Mouse (Mus musculus) CH12.LX (cell line): ENCODE data around the gene Pan3. TPM values are rescaled to one million over a fixed set of nuclear protein-coding genes. Genes with fewer than 3 reads are reported as not detected.

Source experiments
- DNase-seq: peaks from one replicate; pipeline ENCODE4 v3.0.0-alpha.2; 2013; ENCODE audit errors: extremely low read depth
- H3K27ac ChIP-seq: 2 replicates; pipeline ENCODE4 v1.5.1; 2012; ENCODE audit warnings: low read depth, mild to moderate bottlenecking, control low read depth, moderate library complexity; ENCODE audit not compliant: insufficient read depth
- H3K27me3 ChIP-seq: replicated peaks from 2 replicates; pipeline ENCODE3; 2012; ENCODE audit warnings: inconsistent platforms
- H3K36me3 ChIP-seq, 2 experiments: replicated peaks in 1 of 2; 2 replicates each; pipeline versions ENCODE3 to v1.6.1; 2012; ENCODE audit warnings: inconsistent platforms in 1 of 2, low read length in 1 of 2, mild to moderate bottlenecking in 1 of 2, mixed read lengths in 1 of 2, moderate library complexity in 1 of 2; ENCODE audit not compliant: control insufficient read depth in 1 of 2, insufficient read depth in 1 of 2
- H3K4me1 ChIP-seq, 2 experiments: 2 replicates each; pipeline ENCODE4 v1.6.1; 2012; ENCODE audit warnings: inconsistent platforms in 1 of 2, moderate library complexity in 1 of 2; ENCODE audit not compliant: insufficient read depth in 2 of 2, control insufficient read depth in 1 of 2
- H3K4me2 ChIP-seq: 2 replicates; pipeline ENCODE4 v1.6.1; 2012; ENCODE audit warnings: low read depth, mild to moderate bottlenecking, control low read depth; ENCODE audit not compliant: poor library complexity, insufficient read depth, severe bottlenecking
- H3K4me3 ChIP-seq, 3 experiments: fragments of 150-350 bp in 1 of 3; sonication (generic) in 1 of 3; replicated peaks in 1 of 3; 2 replicates each; pipeline versions ENCODE3 to v1.5.1; 2011 to 2012; ENCODE audit warnings: low read depth in 2 of 3, low read length in 2 of 3, mild to moderate bottlenecking in 2 of 3, moderate library complexity in 2 of 3, control low read depth in 1 of 3, improper control_type of control experiment in 1 of 3, inconsistent platforms in 1 of 3, mixed read lengths in 1 of 3; ENCODE audit not compliant: poor library complexity in 1 of 3
- H3K79me2 ChIP-seq: replicated peaks from 2 replicates; pipeline ENCODE4 v1.6.1; 2012; ENCODE audit warnings: mild to moderate bottlenecking, moderate library complexity; ENCODE audit not compliant: control insufficient read depth, poor library complexity, insufficient read depth, severe bottlenecking; ENCODE audit errors: extremely low read depth
- H3K9ac ChIP-seq: 2 replicates; pipeline ENCODE4 v1.6.1; 2012; ENCODE audit warnings: low read depth, mild to moderate bottlenecking, control low read depth, moderate library complexity; ENCODE audit not compliant: insufficient read depth
- H3K9me3 ChIP-seq: replicated peaks from 2 replicates; pipeline ENCODE3; 2012; ENCODE audit warnings: low read length, inconsistent platforms, mixed read lengths
- CHD2 ChIP-seq: IDR thresholded peaks from 2 replicates; pipeline ENCODE4 v1.6.1; 2011; ENCODE audit warnings: low read length, improper control_type of control experiment
- E2F4 ChIP-seq: IDR thresholded peaks from 2 replicates; pipeline ENCODE4 v1.6.1; 2011; ENCODE audit warnings: low read depth, low read length, improper control_type of control experiment; ENCODE audit not compliant: insufficient replicate concordance
- ELF1 ChIP-seq: IDR thresholded peaks from 2 replicates; pipeline ENCODE4 v1.6.1; 2014; ENCODE audit warnings: low read depth, mild to moderate bottlenecking, inconsistent platforms, low read length, improper control_type of control experiment
- EP300 ChIP-seq: IDR thresholded peaks from 2 replicates; pipeline ENCODE4 v1.6.1; 2011; ENCODE audit warnings: low read length, improper control_type of control experiment
- GABPA ChIP-seq: IDR thresholded peaks from 2 replicates; pipeline ENCODE4 v1.6.1; 2012; ENCODE audit warnings: low read depth, low read length, improper control_type of control experiment, inconsistent platforms; ENCODE audit not compliant: insufficient replicate concordance
- HCFC1 ChIP-seq: IDR thresholded peaks from 2 replicates; pipeline ENCODE4 v1.6.1; 2012; ENCODE audit warnings: low read depth, mild to moderate bottlenecking, inconsistent platforms, low read length, improper control_type of control experiment
- JUND ChIP-seq: conservative IDR thresholded peaks from 2 replicates; pipeline ENCODE4 v1.6.1; 2011; ENCODE audit warnings: low read depth, low read length, improper control_type of control experiment
- KAT2A ChIP-seq: IDR thresholded peaks from 2 replicates; pipeline ENCODE4 v1.6.1; 2012; ENCODE audit warnings: low read length, improper control_type of control experiment, inconsistent platforms; ENCODE audit not compliant: insufficient replicate concordance
- MAFK ChIP-seq: IDR thresholded peaks from 2 replicates; pipeline ENCODE4 v1.6.1; 2011; ENCODE audit warnings: low read length, improper control_type of control experiment; ENCODE audit not compliant: insufficient replicate concordance
- MAZ ChIP-seq: IDR thresholded peaks from 2 replicates; pipeline ENCODE4 v1.6.1; 2012; ENCODE audit warnings: low read depth, mild to moderate bottlenecking, inconsistent platforms, low read length, improper control_type of control experiment, moderate library complexity
- MEF2A ChIP-seq: IDR thresholded peaks from 2 replicates; pipeline ENCODE4 v1.6.1; 2014; ENCODE audit warnings: low read depth, mild to moderate bottlenecking, inconsistent platforms, low read length, improper control_type of control experiment, borderline replicate concordance
- MYC ChIP-seq: IDR thresholded peaks from 2 replicates; pipeline ENCODE4 v1.6.1; 2011; ENCODE audit warnings: low read depth, mild to moderate bottlenecking, improper control_type of control experiment, low read length
- NRF1 ChIP-seq: IDR thresholded peaks from 2 replicates; pipeline ENCODE4 v1.6.1; 2014; ENCODE audit warnings: low read depth, mild to moderate bottlenecking, inconsistent platforms, low read length, improper control_type of control experiment, moderate library complexity
- POLR2A ChIP-seq: IDR thresholded peaks from 2 replicates; pipeline ENCODE4 v1.6.1; 2011; ENCODE audit warnings: low read depth, mild to moderate bottlenecking, improper control_type of control experiment, low read length
- POLR2AphosphoS2 ChIP-seq: IDR thresholded peaks from 2 replicates; pipeline ENCODE4 v1.6.1; 2011; ENCODE audit warnings: low read depth, low read length, improper control_type of control experiment
- RCOR1 ChIP-seq: conservative IDR thresholded peaks from 2 replicates; pipeline ENCODE4 v1.6.1; 2012; ENCODE audit warnings: low read depth, mild to moderate bottlenecking, inconsistent platforms, low read length, improper control_type of control experiment
- TBP ChIP-seq: conservative IDR thresholded peaks from 2 replicates; pipeline ENCODE4 v1.6.1; 2011; ENCODE audit warnings: low read depth, low read length, improper control_type of control experiment
- TCF12 ChIP-seq: IDR thresholded peaks from 2 replicates; pipeline ENCODE4 v1.6.1; 2014; ENCODE audit warnings: low read depth, mild to moderate bottlenecking, inconsistent platforms, low read length, improper control_type of control experiment
- UBTF ChIP-seq: IDR thresholded peaks from 2 replicates; pipeline ENCODE4 v1.6.1; 2012; ENCODE audit warnings: low read depth, mild to moderate bottlenecking, inconsistent platforms, low read length, improper control_type of control experiment, moderate library complexity
- USF1 ChIP-seq: IDR thresholded peaks from 2 replicates; pipeline ENCODE4 v1.6.1; 2014; ENCODE audit warnings: low read depth, mild to moderate bottlenecking, inconsistent platforms, low read length, improper control_type of control experiment
- USF2 ChIP-seq: conservative IDR thresholded peaks from 2 replicates; pipeline ENCODE4 v1.6.1; 2011; ENCODE audit warnings: low read depth, low read length, improper control_type of control experiment
- ZC3H11A ChIP-seq: IDR thresholded peaks from 2 replicates; pipeline ENCODE4 v1.6.1; 2012; ENCODE audit warnings: low read depth, mild to moderate bottlenecking, inconsistent platforms, low read length, improper control_type of control experiment
- ZMIZ1 ChIP-seq: IDR thresholded peaks from 2 replicates; pipeline ENCODE4 v1.6.1; 2012; ENCODE audit warnings: low read depth, mild to moderate bottlenecking, inconsistent platforms, low read length, improper control_type of control experiment
- ZNF384 ChIP-seq: IDR thresholded peaks from 2 replicates; pipeline ENCODE4 v1.6.1; 2012; ENCODE audit warnings: low read depth, low read length, improper control_type of control experiment, inconsistent platforms
- dilution Hi-C: fragments of 300-500 bp; cut with MboI; formaldehyde crosslinking; loops from 2 replicates; pipeline ENCODE4 v1.14.3; 2020; ENCODE audit warnings: low sequenced_read_pairs; ENCODE audit not compliant: extremely low pct_unique_long_range_greater_than_20kb, extremely low pct_ligation_motif_present
- in situ Hi-C: fragments of 300-500 bp; cut with MboI; formaldehyde crosslinking; loops from 3 replicates; pipeline ENCODE4 v1.14.3; 2019; ENCODE audit warnings: low sequenced_read_pairs, low pct_ligation_motif_present, low pct_unique_long_range_greater_than_20kb, mixed read lengths
- polyA plus RNA-seq: library from polyadenylated mRNA; unstranded; fragments of >175 nt; gene quantifications from 2 replicates; pipeline ENCODE4 v1.2.1, GENCODE M21; 2012; ENCODE audit warnings: low read depth; ENCODE audit not compliant: insufficient read length
- total RNA-seq, 2 experiments: library from RNA; depleted of rRNA; stranded (reverse); fragments of 300-350 nt in 1 of 2; fragments of >200 nt in 1 of 2; gene quantifications; 2 replicates each; pipeline ENCODE4 v1.2.3; 2012 to 2014

The Pan3 gene
- total and polyA plus RNA-seq, 3 experiments = 37.6 to 43.5 (median 40.2) TPM

DNA sequence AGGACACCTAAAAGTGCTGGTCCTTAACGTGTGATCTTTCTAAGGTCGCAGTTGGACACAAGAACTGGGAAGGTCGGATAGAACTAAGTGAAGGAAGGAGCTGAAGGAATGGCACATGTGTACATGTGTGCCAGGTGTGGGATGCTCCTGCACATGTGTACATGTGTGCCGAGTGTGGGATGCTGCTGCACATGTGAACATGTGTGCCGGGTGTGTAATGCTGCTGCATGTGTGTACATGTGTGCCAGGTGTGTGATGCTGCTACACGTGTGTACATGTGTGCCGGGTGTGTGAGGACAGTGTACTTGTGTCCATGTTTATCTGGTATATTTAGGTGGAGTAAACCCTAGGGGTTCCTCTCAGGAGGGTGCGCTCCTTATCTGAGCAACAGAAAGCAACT is 3.0 kb downstream of the Pan3 start:
- DNase-seq = no peak
- Histone ChIP-seq H3K9me3 (no peaks in the 10 kb centered on the region), H3K27ac (no peak overlapping the region), H3K4me3 (peak overlapping the region in 1 of 3 experiments; percentile 25), H3K4me1 (peaks cover 9 to 49% of the 10 kb centered on the region in 2 experiments), H3K27me3 (no peaks in the 10 kb centered on the region), H3K79me2 (peaks cover 73% of the 10 kb centered on the region), H3K9ac (no peak overlapping the region), H3K4me2 (no peak overlapping the region), H3K36me3 (peaks cover 7 to 48% of the 10 kb centered on the region in 2 experiments)
- TF ChIP-seq POLR2AphosphoS2 (no peak), E2F4 (no peak), NRF1 (no peak), JUND (no peak), TCF12 (no peak), UBTF (no peak), POLR2A (no peak), MAFK (no peak), USF1 (no peak), HCFC1 (no peak), ZNF384 (no peak)
- dilution Hi-C loops (no loop called here), in situ Hi-C loops (no loop called here)

DNA sequence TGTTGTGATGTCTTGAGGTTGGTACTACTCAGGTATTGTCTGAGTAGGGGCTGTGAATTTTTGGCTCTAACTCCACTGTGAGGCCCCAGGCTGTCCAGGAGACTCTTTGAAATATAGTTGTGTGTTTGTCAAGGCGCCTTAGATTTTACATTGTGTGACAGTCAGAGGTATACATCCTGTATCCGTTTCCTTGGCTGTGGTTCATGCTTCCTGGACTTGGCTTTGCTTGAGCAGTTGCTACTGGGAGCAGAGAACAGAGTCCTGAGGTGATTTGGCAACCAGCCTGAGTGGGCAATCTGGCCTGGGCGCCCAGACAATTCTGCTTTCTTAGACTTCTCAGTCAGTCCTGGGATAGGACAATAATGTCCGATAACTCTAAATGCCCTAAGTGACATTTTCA is 5.3 kb downstream of the Pan3 start:
- dilution Hi-C loops (no loop called here), in situ Hi-C loops (no loop called here)

DNA sequence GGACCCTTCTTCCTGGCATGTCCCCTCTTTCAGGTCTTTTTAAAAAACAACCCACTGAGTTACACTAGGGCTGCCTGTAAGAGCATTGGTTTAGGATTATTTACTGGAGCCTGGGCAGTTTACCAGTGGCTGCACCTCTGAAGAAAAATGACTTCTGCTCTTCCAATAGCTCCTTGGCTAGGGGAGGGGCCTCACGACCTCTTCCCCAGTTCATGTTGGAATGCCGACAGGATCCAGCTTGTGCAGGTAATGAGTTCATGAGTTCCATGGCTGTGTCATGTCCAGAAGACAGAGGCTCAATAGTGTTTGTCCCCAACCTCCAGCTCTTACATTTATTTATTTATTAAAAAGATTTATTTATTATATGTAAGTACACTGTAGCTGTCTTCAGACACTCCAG is 5.8 kb downstream of the Pan3 start:
- no peak overlapping the region for H3K27ac ChIP-seq
- H3K9me3 ChIP-seq = no peaks in the 10 kb centered on the region
- dilution Hi-C loops (no loop called here), in situ Hi-C loops (no loop called here)
- H3K27me3 ChIP-seq = no peaks in the 10 kb centered on the region
- TF ChIP-seq NRF1 = no peak
- TF ChIP-seq POLR2AphosphoS2 = no peak
- TF ChIP-seq MEF2A = no peak
- no peak for TF ChIP-seq TBP
- TF ChIP-seq JUND = no peak
- no peak for TF ChIP-seq CHD2
- no peak for TF ChIP-seq ZC3H11A
- TF ChIP-seq USF2 = no peak
- TF ChIP-seq MAZ = no peak
- no peak for TF ChIP-seq EP300
- TF ChIP-seq ELF1 = no peak
- TF ChIP-seq KAT2A = no peak
- TF ChIP-seq E2F4 = no peak
- no peak overlapping the region for H3K4me3 ChIP-seq
- no peak for DNase-seq
- no peak overlapping the region for H3K4me2 ChIP-seq
- H3K4me1 ChIP-seq = peaks cover 9 to 42% of the 10 kb centered on the region in 2 experiments
- H3K36me3 ChIP-seq = peaks cover 13 to 73% of the 10 kb centered on the region in 2 experiments
- no peak overlapping the region for H3K9ac ChIP-seq
- peaks cover 91% of the 10 kb centered on the region for H3K79me2 ChIP-seq

More for the DNA sequence above, 5.3 kb downstream of the Pan3 start:
- H3K4me1 ChIP-seq = peaks cover 9 to 42% of the 10 kb centered on the region in 2 experiments
- no peak for DNase-seq
- H3K27me3 ChIP-seq = no peaks in the 10 kb centered on the region
- no peak overlapping the region for H3K27ac ChIP-seq
- peaks cover 92% of the 10 kb centered on the region for H3K79me2 ChIP-seq
- no peak overlapping the region for H3K4me3 ChIP-seq
- no peak overlapping the region for H3K9ac ChIP-seq
- H3K36me3 ChIP-seq = peaks cover 13 to 69% of the 10 kb centered on the region in 2 experiments
- H3K9me3 ChIP-seq = no peaks in the 10 kb centered on the region
- no peak for TF ChIP-seq NRF1
- no peak for TF ChIP-seq CHD2
- no peak for TF ChIP-seq MYC
- no peak for TF ChIP-seq RCOR1
- TF ChIP-seq GABPA = no peak
- TF ChIP-seq MEF2A = no peak
- no peak for TF ChIP-seq ZMIZ1
- TF ChIP-seq, all 38 proteins: peak for 0
- H3K4me2 ChIP-seq = no peak overlapping the region
